Mouse (Mus musculus): Measurements from ENCODE around the gene 6330403K07Rik. TPM values are rescaled to one million over a fixed set of nuclear protein-coding genes. Genes with fewer than 3 reads are reported as not detected.

Gene 6330403K07Rik
- polyA plus RNA-seq, 1 experiment from 2014 or later, result 0.36 TPM

DNA sequence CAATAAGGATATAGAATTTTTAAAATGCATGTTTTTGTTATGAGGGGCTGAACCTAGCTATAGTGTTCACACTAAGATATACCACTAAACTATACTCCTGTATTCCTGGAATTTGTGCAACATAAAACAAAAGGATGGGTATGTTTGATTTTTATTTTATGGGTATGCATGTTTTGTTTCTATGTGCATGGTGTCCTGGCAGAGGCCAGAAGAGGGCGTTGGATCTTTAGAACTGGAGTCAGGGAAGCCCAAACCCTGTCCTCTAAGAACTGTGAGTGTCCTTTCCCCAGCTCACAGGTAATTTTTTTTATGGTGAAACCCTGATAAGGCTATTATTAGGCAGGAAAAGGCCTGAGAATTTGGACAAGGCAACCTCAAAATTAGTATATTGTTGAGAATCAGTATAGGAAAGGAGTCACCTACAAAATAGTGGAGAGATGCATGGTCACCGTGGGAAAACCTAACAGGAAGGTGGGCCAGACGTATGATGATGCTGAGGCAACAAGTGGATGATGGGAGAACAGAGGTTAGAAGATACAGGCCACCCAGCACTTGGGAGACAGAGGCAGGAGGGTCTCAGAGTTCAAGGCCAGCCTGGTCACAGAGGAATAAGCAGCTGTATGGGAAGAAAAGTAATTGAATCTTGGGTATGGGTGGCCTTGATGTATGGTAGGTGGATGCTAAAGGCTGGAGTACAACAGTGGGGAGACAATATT is 3.8 kb downstream of the 6330403K07Rik start:
- DNase-seq, result no peak
- TF ChIP-seq CTCF (IDR thresholded peaks at IDR 0.05; ENCODE audit: low read depth) (peak; percentile 18; the same call in 1 of the 2 replicates), EP300 (IDR thresholded peaks at IDR 0.05; ENCODE audit: low read depth) (no peak)
- WGBS (ENCODE audit: insufficient replicate concordance), result 71% methylated on average over 3 of the region's 3 CpGs

DNA sequence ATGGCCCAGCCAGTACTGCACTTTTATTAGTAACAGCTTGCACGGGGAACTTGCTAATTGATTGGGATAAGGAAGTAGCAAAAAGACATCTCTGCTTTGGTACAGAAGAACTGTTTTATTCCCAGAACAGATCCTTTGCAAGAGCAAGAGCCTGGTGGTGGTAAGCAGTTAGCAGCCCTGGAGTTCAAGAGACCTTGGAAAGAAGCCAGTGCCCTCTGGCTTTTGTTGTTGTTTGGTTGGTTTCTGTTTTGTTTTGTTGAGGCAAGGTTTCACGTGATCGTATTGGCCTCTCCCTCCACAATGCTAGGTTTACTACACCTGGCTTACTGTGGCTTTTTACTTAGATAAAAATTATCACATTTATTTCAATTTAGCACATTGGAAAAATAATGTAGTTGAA is 5.0 kb downstream of the 6330403K07Rik start:
- WGBS (ENCODE audit: insufficient replicate concordance), result 74% methylated on average over 3 of the region's 3 CpGs
- no peak for DNase-seq
- no peak overlapping the region for H3K4me3 ChIP-seq (ENCODE audit: low read depth, low read length)

More for the DNA sequence above, 3.8 kb downstream of the 6330403K07Rik start:
- Histone ChIP-seq H3K9me3 (ENCODE audit: low read length) (no peaks in the 10 kb centered on the region), H3K27me3 (ENCODE audit: insufficient read depth, low read length) (peaks cover 8% of the 10 kb centered on the region; the same call in 1 of the 2 replicates), H3K4me1 (ENCODE audit: insufficient read depth) (peaks cover 7% of the 10 kb centered on the region), H3K36me3 (replicated peaks; ENCODE audit: insufficient read depth, low read length) (peaks cover 33% of the 10 kb centered on the region), H3K27ac (ENCODE audit: low read depth) (no peak overlapping the region), H3K9ac (replicated peaks) (no peak overlapping the region), H3K4me3 (ENCODE audit: low read depth, low read length) (no peak overlapping the region), H3K4me2 (ENCODE audit: low read depth, low read length) (no peak overlapping the region)
- ATAC-seq, result no peak

DNA sequence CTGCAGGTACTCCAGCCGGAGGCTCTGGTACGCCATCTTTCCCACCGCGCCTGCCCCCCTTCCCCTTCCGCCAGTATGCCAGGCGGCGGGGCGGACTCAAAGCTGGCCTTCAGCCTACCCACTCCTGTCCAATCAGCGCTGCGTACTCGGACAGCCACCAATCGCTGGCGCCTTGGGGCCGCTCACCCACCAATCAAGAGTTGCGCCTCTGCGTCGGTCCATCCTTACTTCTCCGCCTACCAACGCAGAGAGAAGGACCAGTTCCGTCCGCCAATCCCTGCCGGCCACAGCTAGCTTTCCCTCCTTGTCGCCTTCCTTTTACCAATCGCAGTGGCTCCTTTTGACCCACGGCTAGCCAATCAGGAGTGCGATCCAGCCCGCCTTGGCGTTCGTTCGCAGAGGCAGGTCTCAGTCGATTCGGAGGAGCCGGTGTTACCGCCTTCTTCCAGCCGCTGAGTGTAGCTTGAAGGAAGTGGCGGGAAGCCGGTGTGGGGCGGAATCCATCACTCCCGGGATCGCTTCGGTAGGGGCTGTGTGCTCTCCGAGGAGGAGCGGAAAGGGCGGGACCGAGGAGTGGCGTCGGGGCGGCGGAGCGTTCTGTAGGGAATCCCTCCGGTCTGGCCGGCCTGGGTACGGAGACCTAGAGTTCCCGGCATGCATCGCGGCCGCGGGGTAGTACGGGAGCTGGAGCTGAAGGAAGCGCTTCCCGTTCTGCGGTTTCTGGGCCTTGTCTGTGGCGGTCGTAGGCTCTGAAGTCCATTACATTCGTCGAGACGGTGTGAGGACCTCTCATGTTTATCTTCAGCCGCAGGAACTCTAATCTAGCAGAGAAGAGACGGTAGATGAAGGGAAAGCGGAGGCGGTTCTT is 13.9 kb downstream of the 6330403K07Rik start, which contains the start of the genes Mis12 and Derl2:
Gene Mis12 (plus strand): TSS at position 411 of the 868 bp plus-strand sequence.
Gene Derl2 (minus strand): TSS at position 641 of the 868 bp plus-strand sequence.
- Histone ChIP-seq H3K9ac (replicated peaks) (peak within 1 kb of the TSS; percentile 89), H3K4me2 (ENCODE audit: low read depth, low read length) (peak within 1 kb of the TSS; percentile 91), H3K4me3 (ENCODE audit: low read depth, low read length) (peak within 1 kb of the TSS; percentile 96), H3K27me3 (ENCODE audit: insufficient read depth, low read length) (no peaks in the 10 kb centered on the region), H3K36me3 (replicated peaks; ENCODE audit: insufficient read depth, low read length) (peaks cover 17% of the 10 kb centered on the region), H3K4me1 (ENCODE audit: insufficient read depth) (peaks cover 29% of the 10 kb centered on the region), H3K27ac (ENCODE audit: low read depth) (peak within 1 kb of the TSS; percentile 84), H3K9me3 (ENCODE audit: low read length) (no peaks in the 10 kb centered on the region)
- ATAC-seq (peak; percentile 98), DNase-seq (peak; percentile 97)
- TF ChIP-seq EP300 (IDR thresholded peaks at IDR 0.05; ENCODE audit: low read depth) (peak; percentile 80), CTCF (IDR thresholded peaks at IDR 0.05; ENCODE audit: low read depth) (no peak)
- under 1% methylated on average over 68 of the region's 71 CpGs for WGBS (ENCODE audit: insufficient replicate concordance)

More for the DNA sequence above, 5.0 kb downstream of the 6330403K07Rik start:
- H3K9ac ChIP-seq (replicated peaks), result no peak overlapping the region
- peaks cover 37% of the 10 kb centered on the region for H3K36me3 ChIP-seq (replicated peaks; ENCODE audit: insufficient read depth, low read length)
- no peak overlapping the region for H3K27ac ChIP-seq (ENCODE audit: low read depth)
- peaks cover 7% of the 10 kb centered on the region; the same call in 1 of the 2 replicates for H3K27me3 ChIP-seq (ENCODE audit: insufficient read depth, low read length)
- H3K4me2 ChIP-seq (ENCODE audit: low read depth, low read length), result no peak overlapping the region
- H3K9me3 ChIP-seq (ENCODE audit: low read length), result no peaks in the 10 kb centered on the region
- H3K4me1 ChIP-seq (ENCODE audit: insufficient read depth), result peaks cover 7% of the 10 kb centered on the region
- ATAC-seq, result no peak
- TF ChIP-seq EP300 (IDR thresholded peaks at IDR 0.05; ENCODE audit: low read depth) (no peak), CTCF (IDR thresholded peaks at IDR 0.05; ENCODE audit: low read depth) (no peak)

GRCm38 (mm10) chr11:71018416-71019200 is 14.7 kb downstream of the 6330403K07Rik start:
- peaks cover 19% of the 10 kb centered on the region; the same call in 1 of the 2 replicates for H3K36me3 ChIP-seq (replicated peaks; ENCODE audit: insufficient read depth, low read length)
- ATAC-seq, result peak; percentile 0; the same call in 1 of the 2 replicates
- no peak for TF ChIP-seq CTCF (IDR thresholded peaks at IDR 0.05; ENCODE audit: low read depth)
- no peak for TF ChIP-seq EP300 (IDR thresholded peaks at IDR 0.05; ENCODE audit: low read depth)
- no peaks in the 10 kb centered on the region for H3K27me3 ChIP-seq (ENCODE audit: insufficient read depth, low read length)
- no peak for DNase-seq
- H3K4me2 ChIP-seq (ENCODE audit: low read depth, low read length), result peak overlapping the region; percentile 90
- WGBS (ENCODE audit: insufficient replicate concordance), result 4% methylated on average over 28 of the region's 28 CpGs
- H3K4me1 ChIP-seq (ENCODE audit: insufficient read depth), result peaks cover 29% of the 10 kb centered on the region
- peak overlapping the region; percentile 96 for H3K4me3 ChIP-seq (ENCODE audit: low read depth, low read length)
- H3K9ac ChIP-seq (replicated peaks), result peak overlapping the region; percentile 89
- no peaks in the 10 kb centered on the region for H3K9me3 ChIP-seq (ENCODE audit: low read length)
- peak overlapping the region; percentile 84 for H3K27ac ChIP-seq (ENCODE audit: low read depth)

DNA sequence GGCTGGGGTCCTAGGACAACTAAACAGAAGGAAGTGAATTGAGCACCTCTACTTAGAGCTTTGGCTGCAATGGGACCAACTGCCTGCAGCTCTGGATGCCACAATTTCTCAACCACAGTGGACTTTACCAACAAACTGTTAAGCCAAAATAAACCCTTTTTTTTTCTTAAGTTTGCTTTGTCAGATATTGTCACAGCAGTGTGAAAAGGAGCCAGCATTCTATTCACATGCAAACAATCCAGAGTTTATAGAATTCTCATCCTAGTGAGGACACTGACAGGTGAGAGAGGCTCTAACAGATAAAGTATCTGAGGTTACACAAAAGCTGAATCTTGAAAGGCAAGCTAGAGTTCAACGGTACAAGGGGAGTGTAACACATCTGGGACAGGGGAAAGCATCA is 16.3 kb downstream of the 6330403K07Rik start:
- H3K36me3 ChIP-seq (replicated peaks; ENCODE audit: insufficient read depth, low read length), result peaks cover 25% of the 10 kb centered on the region
- H3K4me2 ChIP-seq (ENCODE audit: low read depth, low read length), result peak overlapping the region; percentile 90
- H3K4me3 ChIP-seq (ENCODE audit: low read depth, low read length), result no peak overlapping the region; the same call in 1 of the 2 replicates
- peaks cover 29% of the 10 kb centered on the region for H3K4me1 ChIP-seq (ENCODE audit: insufficient read depth)
- no peaks in the 10 kb centered on the region for H3K27me3 ChIP-seq (ENCODE audit: insufficient read depth, low read length)
- TF ChIP-seq CTCF (IDR thresholded peaks at IDR 0.05; ENCODE audit: low read depth) (no peak), EP300 (IDR thresholded peaks at IDR 0.05; ENCODE audit: low read depth) (no peak)
- no peak for DNase-seq
- ATAC-seq, result no peak
- H3K9ac ChIP-seq (replicated peaks), result no peak overlapping the region; the same call in 1 of the 2 replicates
- WGBS (ENCODE audit: insufficient replicate concordance), result 54% methylated on average over 1 of the region's 1 CpGs
- no peaks in the 10 kb centered on the region for H3K9me3 ChIP-seq (ENCODE audit: low read length)
- 0 out of 2 replicates have a peak overlapping the region, but pooled peaks have one; percentile 19 for H3K27ac ChIP-seq (ENCODE audit: low read depth)
